8 mouse cellular contexts compared by ENCODE assay signal in the genomic region with DNA sequence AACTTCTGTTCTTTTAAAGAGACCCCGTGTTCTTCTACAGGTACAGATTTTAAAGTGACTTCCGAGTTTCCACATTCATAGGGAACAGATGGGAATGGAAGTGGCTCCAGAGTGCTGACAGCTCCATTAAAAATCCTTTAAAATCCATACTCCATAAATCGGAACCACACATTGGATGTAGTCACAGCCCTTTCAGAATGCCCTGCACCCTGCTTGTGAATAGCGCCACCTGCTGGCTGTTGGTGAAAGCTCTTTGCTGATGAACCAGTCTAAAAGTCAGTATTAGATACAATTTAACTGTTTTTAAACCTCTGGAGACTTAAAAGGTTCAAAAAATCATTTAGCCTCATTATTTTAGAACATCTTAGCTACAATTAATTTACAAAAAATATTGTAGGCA.
DNase-seq lines count a peak whose midpoint lies in the region; ATAC-seq lines count a peak whose summit lies in the region.

No protein-coding gene starts in this region.

- WGBS in intestine, embryonic 14.5 days, result 16% methylated on average over 4 of the region's 4 CpGs
- WGBS in intestine, embryonic 15.5 days, result 19% methylated on average over 4 of the region's 4 CpGs
- WGBS in kidney, embryonic 15.5 days, result 18% methylated on average over 4 of the region's 4 CpGs
- WGBS in liver, embryonic 11.5 days, result 27% methylated on average over 4 of the region's 4 CpGs

- H3K27ac ChIP-seq in intestine, embryonic 14.5 days (ENCODE audit: low read depth), result peak overlapping the region; percentile 17; the same call in 1 of the 2 replicates
- H3K27ac ChIP-seq in intestine, embryonic 15.5 days, result no peak overlapping the region
- peak overlapping the region; percentile 15 for H3K27ac ChIP-seq in kidney, embryonic 15.5 days
- H3K27ac ChIP-seq in liver, embryonic 11.5 days (ENCODE audit: low read depth, low read length), result no peak overlapping the region

- H3K4me1 ChIP-seq in intestine, embryonic 14.5 days (replicated peaks; ENCODE audit: control insufficient read depth, insufficient read depth, low read length), result peaks cover 8% of the 10 kb centered on the region; the same call in 1 of the 2 replicates
- H3K4me1 ChIP-seq in intestine, embryonic 15.5 days (replicated peaks), result peaks cover 4% of the 10 kb centered on the region; the same call in 1 of the 2 replicates
- peaks cover 43% of the 10 kb centered on the region for H3K4me1 ChIP-seq in kidney, embryonic 15.5 days
- no peaks in the 10 kb centered on the region for H3K4me1 ChIP-seq in liver, embryonic 11.5 days (replicated peaks; ENCODE audit: control insufficient read depth, insufficient read depth, low read length)

- H3K9ac ChIP-seq in intestine, embryonic 14.5 days (ENCODE audit: low read length), result no peak overlapping the region
- no peak overlapping the region for H3K9ac ChIP-seq in intestine, embryonic 15.5 days
- no peak overlapping the region for H3K9ac ChIP-seq in kidney, embryonic 15.5 days
- H3K9ac ChIP-seq in liver, embryonic 11.5 days (ENCODE audit: low read depth, low read length), result no peak overlapping the region

- peak; percentile 92 for DNase-seq in intestine, embryonic 14.5 days (ENCODE audit: low spot score)
- peak; percentile 59 for DNase-seq in c-Kit-positive CD71-negative TER-119-negative erythroid progenitor cells, embryonic 14.5 days (ENCODE audit: low read depth)
- peak; percentile 68 to 70 for DNase-seq in frontal cortex, postnatal 36 days (ENCODE audit: low spot score in 2 of 2)
- peak; percentile 56 for DNase-seq in liver, embryonic 11.5 days (ENCODE audit: low spot score)
- peak; percentile 87 for DNase-seq in retina, embryonic 14.5 days (ENCODE audit: low spot score)
- peak; percentile 51 to 53 for DNase-seq in thymus, postnatal 36 days

- H3K36me3 ChIP-seq in intestine, embryonic 14.5 days (ENCODE audit: control insufficient read depth, insufficient read depth, low read length), result no peaks in the 10 kb centered on the region
- H3K36me3 ChIP-seq in intestine, embryonic 15.5 days, result no peaks in the 10 kb centered on the region
- no peaks in the 10 kb centered on the region for H3K36me3 ChIP-seq in kidney, embryonic 15.5 days
- H3K36me3 ChIP-seq in liver, embryonic 11.5 days (ENCODE audit: control insufficient read depth, insufficient read depth, low read length), result no peaks in the 10 kb centered on the region

- no peak for ATAC-seq in intestine, embryonic 14.5 days (replicated peaks; ENCODE audit: low FRiP score, low TSS enrichment, low read depth)
- no peak for ATAC-seq in intestine, embryonic 15.5 days
- ATAC-seq in kidney, embryonic 15.5 days (replicated peaks; ENCODE audit: low FRiP score), result no peak
- ATAC-seq in liver, embryonic 11.5 days (replicated peaks; ENCODE audit: low FRiP score), result no peak

- H3K27me3 ChIP-seq in intestine, embryonic 14.5 days (replicated peaks; ENCODE audit: control insufficient read depth, insufficient read depth, low read length), result no peaks in the 10 kb centered on the region; the same call in 1 of the 2 replicates
- 0 out of 2 replicates have a peak, but pooled peaks cover 3% of the 10 kb centered on the region for H3K27me3 ChIP-seq in intestine, embryonic 15.5 days (replicated peaks)
- no peaks in the 10 kb centered on the region for H3K27me3 ChIP-seq in kidney, embryonic 15.5 days
- H3K27me3 ChIP-seq in liver, embryonic 11.5 days (replicated peaks; ENCODE audit: control insufficient read depth, insufficient read depth, low read length), result peaks cover 8% of the 10 kb centered on the region; the same call in 1 of the 2 replicates

- no peak overlapping the region for H3K4me3 ChIP-seq in intestine, embryonic 14.5 days (ENCODE audit: low read depth, low read length)
- no peak overlapping the region for H3K4me3 ChIP-seq in intestine, embryonic 15.5 days (replicated peaks)
- H3K4me3 ChIP-seq in kidney, embryonic 15.5 days (replicated peaks), result no peak overlapping the region
- no peak overlapping the region for H3K4me3 ChIP-seq in liver, embryonic 11.5 days (ENCODE audit: low read depth, low read length)

- H3K9me3 ChIP-seq in intestine, embryonic 14.5 days (ENCODE audit: control insufficient read depth, low read length), result no peaks in the 10 kb centered on the region
- no peaks in the 10 kb centered on the region for H3K9me3 ChIP-seq in intestine, embryonic 15.5 days
- H3K9me3 ChIP-seq in kidney, embryonic 15.5 days (replicated peaks), result no peaks in the 10 kb centered on the region
- H3K9me3 ChIP-seq in liver, embryonic 11.5 days (ENCODE audit: control insufficient read depth, low read length), result no peaks in the 10 kb centered on the region

- H3K4me2 ChIP-seq in intestine, embryonic 14.5 days (ENCODE audit: low read length), result peak overlapping the region; percentile 12; the same call in 1 of the 2 replicates
- no peak overlapping the region for H3K4me2 ChIP-seq in intestine, embryonic 15.5 days (replicated peaks)
- H3K4me2 ChIP-seq in kidney, embryonic 15.5 days, result peak overlapping the region; percentile 34
- no peak overlapping the region for H3K4me2 ChIP-seq in liver, embryonic 11.5 days

Comparison
In these comparisons a context has a peak if more than half of its experiments do, and no peak if none do; other contexts are left out.
1. H3K27ac ChIP-seq: peak in intestine, embryonic 14.5 days (single experiment) and kidney, embryonic 15.5 days (single experiment); none in intestine, embryonic 15.5 days (single experiment) and liver, embryonic 11.5 days (single experiment).
2. H3K4me2 ChIP-seq: peak in intestine, embryonic 14.5 days (single experiment) and kidney, embryonic 15.5 days (single experiment); none in intestine, embryonic 15.5 days (single experiment) and liver, embryonic 11.5 days (single experiment).
3. Peak in every context shown above with its lines, with median percentiles within 50 percentile points of each other: DNase-seq.